Mouse (Mus musculus) C2C12 (cell line): Measurements from ENCODE around the gene Tmem72.

Source experiments
- CTCF ChIP-seq: IDR thresholded peaks from one replicate; pipeline ENCODE4 v1.5.1; 2011; ENCODE audit not compliant: control insufficient read depth, insufficient read depth, insufficient read length
- MYOG ChIP-seq: IDR thresholded peaks from one replicate; pipeline ENCODE4 v1.6.1; 2011; ENCODE audit not compliant: control insufficient read depth, insufficient read length; ENCODE audit errors: extremely low read depth

GRCm38 (mm10) chr6:116647763-116648162 lies 69.0 kb downstream of the Tmem72 start:
- TF ChIP-seq CTCF (no peak), MYOG (no peak)
